Mouse (Mus musculus) small intestine, adult 2 months (tissue): ENCODE measurements around the gene Itga8. TPM values are rescaled to one million over a fixed set of nuclear protein-coding genes. Genes with fewer than 3 reads are reported as not detected.

Source experiments
- H3K27ac ChIP-seq: fragments of 200-500 bp; 2 replicates; pipeline ENCODE4 v1.5.1; 2012; ENCODE audit warnings: low read depth, low read length, control low read depth, inconsistent platforms; ENCODE audit not compliant: insufficient read depth
- H3K27me3 ChIP-seq: fragments of 200-500 bp; 2 replicates; pipeline ENCODE4 v1.6.1; 2012; ENCODE audit warnings: mild to moderate bottlenecking, moderate library complexity, low read length, inconsistent platforms; ENCODE audit not compliant: control insufficient read depth, insufficient read depth
- H3K36me3 ChIP-seq: fragments of 200-500 bp; 2 replicates; pipeline ENCODE4 v1.6.1; 2012; ENCODE audit warnings: mild to moderate bottlenecking, low read length, control low read depth, inconsistent platforms; ENCODE audit not compliant: control insufficient read depth, insufficient read depth
- H3K4me1 ChIP-seq: fragments of 200-500 bp; 2 replicates; pipeline ENCODE4 v1.6.1; 2012; ENCODE audit warnings: low read length, inconsistent platforms, mixed read lengths; ENCODE audit not compliant: control insufficient read depth, insufficient read depth, insufficient read length
- H3K4me3 ChIP-seq: fragments of 200-500 bp; 2 replicates; pipeline ENCODE4 v1.5.1; 2012; ENCODE audit warnings: low read depth, mild to moderate bottlenecking, control low read depth, inconsistent platforms, low read length, moderate library complexity
- CTCF ChIP-seq: fragments of 200-500 bp; IDR thresholded peaks from 2 replicates; pipeline ENCODE4 v1.5.1; 2012; ENCODE audit warnings: low read depth, mild to moderate bottlenecking, control low read depth, inconsistent platforms, low read length, moderate library complexity, mixed read lengths; ENCODE audit not compliant: insufficient replicate concordance, insufficient read length; ENCODE audit errors: extremely low read depth
- POLR2A ChIP-seq: fragments of 200-500 bp; IDR thresholded peaks from 2 replicates; pipeline ENCODE4 v1.6.1; 2012; ENCODE audit warnings: low read depth, mild to moderate bottlenecking, control low read depth, inconsistent platforms, low read length, moderate library complexity
- WGBS: fragments of 180-500 bp; shearing (Covaris S2); methylation state at CpG from one replicate; pipeline ENCODE4 v1.1.7; 2018; 5-methylcytosine and 5-hydroxymethylcytosine counted together
- polyA plus RNA-seq: library from polyadenylated mRNA; depleted of rRNA; stranded (reverse); fragments of >200 nt; gene quantifications from 2 replicates; pipeline ENCODE4 v1.2.3, GENCODE M21; 2012

The Itga8 gene
- polyA plus RNA-seq, 1 experiment: 1.4 TPM

GRCm38 (mm10) chr2:12294060-12294459, 7.7 kb downstream of the Itga8 start:
- 67% methylated on average over 3 of the region's 3 CpGs for WGBS
- no peaks in the 10 kb centered on the region for H3K36me3 ChIP-seq
- no peaks in the 10 kb centered on the region for H3K4me1 ChIP-seq
- no peak overlapping the region for H3K27ac ChIP-seq
- TF ChIP-seq POLR2A (no peak), CTCF (no peak)
- H3K27me3 ChIP-seq: no peaks in the 10 kb centered on the region; the same call in 1 of the 2 replicates
- no peak overlapping the region for H3K4me3 ChIP-seq

GRCm38 (mm10) chr2:12293458-12293857, 8.3 kb downstream of the Itga8 start:
- H3K27ac ChIP-seq: no peak overlapping the region
- H3K27me3 ChIP-seq: no peaks in the 10 kb centered on the region; the same call in 1 of the 2 replicates
- WGBS: 73% methylated on average over 8 of the region's 8 CpGs
- H3K4me3 ChIP-seq: no peak overlapping the region
- no peaks in the 10 kb centered on the region for H3K4me1 ChIP-seq
- no peaks in the 10 kb centered on the region for H3K36me3 ChIP-seq
- TF ChIP-seq CTCF: no peak
- no peak for TF ChIP-seq POLR2A

GRCm38 (mm10) chr2:12292023-12292820, 9.5 kb downstream of the Itga8 start:
- Histone ChIP-seq H3K4me3 (no peak overlapping the region), H3K27me3 (no peaks in the 10 kb centered on the region; the same call in 1 of the 2 replicates), H3K27ac (no peak overlapping the region), H3K36me3 (no peaks in the 10 kb centered on the region), H3K4me1 (no peaks in the 10 kb centered on the region)
- TF ChIP-seq POLR2A (no peak), CTCF (no peak)
- WGBS: 60% methylated on average over 8 of the region's 8 CpGs

GRCm38 (mm10) chr2:12290235-12290634, 11.5 kb downstream of the Itga8 start:
- no peaks in the 10 kb centered on the region for H3K36me3 ChIP-seq
- H3K4me3 ChIP-seq: no peak overlapping the region
- no peaks in the 10 kb centered on the region; the same call in 1 of the 2 replicates for H3K27me3 ChIP-seq
- no peaks in the 10 kb centered on the region for H3K4me1 ChIP-seq
- H3K27ac ChIP-seq: no peak overlapping the region
- WGBS: 81% methylated on average over 3 of the region's 3 CpGs
- TF ChIP-seq CTCF: no peak
- TF ChIP-seq POLR2A: no peak

GRCm38 (mm10) chr2:12287831-12288230, 13.9 kb downstream of the Itga8 start:
- Histone ChIP-seq H3K4me3 (no peak overlapping the region), H3K36me3 (no peaks in the 10 kb centered on the region), H3K27me3 (no peaks in the 10 kb centered on the region; the same call in 1 of the 2 replicates), H3K4me1 (no peaks in the 10 kb centered on the region), H3K27ac (no peak overlapping the region)
- TF ChIP-seq CTCF: no peak
- WGBS: 82% methylated on average over 3 of the region's 3 CpGs

- 56% methylated on average over 1 of the region's 1 CpGs for WGBS
Measured at GRCm38 (mm10) chr2:12280664-12281063, 21.1 kb downstream of the Itga8 start.

GRCm38 (mm10) chr2:12279070-12279612, 22.6 kb downstream of the Itga8 start:
- Histone ChIP-seq H3K27ac (no peak overlapping the region), H3K4me1 (no peaks in the 10 kb centered on the region)
- WGBS: 54% methylated on average over 4 of the region's 4 CpGs

More at GRCm38 (mm10) chr2:12280664-12281063, 21.1 kb downstream of the Itga8 start:
- Histone ChIP-seq H3K27ac (no peak overlapping the region), H3K36me3 (no peaks in the 10 kb centered on the region), H3K4me1 (no peaks in the 10 kb centered on the region), H3K27me3 (no peaks in the 10 kb centered on the region), H3K4me3 (no peak overlapping the region)
- no peak for TF ChIP-seq CTCF
- no peak for TF ChIP-seq POLR2A

More at GRCm38 (mm10) chr2:12279070-12279612, 22.6 kb downstream of the Itga8 start:
- TF ChIP-seq POLR2A: no peak
- TF ChIP-seq CTCF: no peak
- Histone ChIP-seq H3K4me3 (no peak overlapping the region), H3K27me3 (no peaks in the 10 kb centered on the region), H3K36me3 (no peaks in the 10 kb centered on the region)
